ENCODE assay signal across 27 mouse cellular contexts in the genomic region with DNA sequence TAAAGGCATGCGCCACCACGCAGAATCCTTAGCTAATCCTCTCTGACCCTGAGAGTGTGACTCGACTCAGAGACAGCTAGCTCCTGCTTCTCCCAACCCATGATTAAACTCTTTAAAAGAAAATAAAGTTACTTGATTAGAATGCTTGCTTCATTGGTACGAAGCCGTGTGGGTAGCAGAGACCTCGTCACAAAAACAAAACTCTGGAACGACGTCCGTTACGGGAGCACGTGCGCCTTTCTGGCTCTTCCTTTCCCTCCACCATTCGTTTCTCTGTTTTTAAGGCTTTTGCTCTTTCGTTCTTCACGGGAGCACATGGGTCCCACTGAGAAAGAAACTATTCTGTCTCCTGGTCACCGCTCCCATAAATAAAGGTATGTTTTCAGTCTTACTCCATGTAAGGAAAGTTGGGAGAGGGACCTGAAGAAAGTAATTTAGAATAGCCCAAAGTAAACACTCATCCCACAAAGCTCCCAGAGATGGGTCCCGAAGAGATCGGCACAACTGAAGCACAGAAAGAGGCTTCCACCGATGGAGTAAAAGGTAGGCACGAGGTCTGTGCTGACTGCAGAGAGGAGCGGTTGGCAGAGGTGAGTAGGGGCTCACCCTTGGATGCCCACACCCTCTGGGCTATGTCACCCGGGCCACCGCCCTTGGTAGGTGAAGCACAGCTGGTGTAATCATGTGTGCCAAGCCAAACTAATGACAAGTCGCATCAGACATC.
DNase-seq lines count a peak whose midpoint lies in the region; ATAC-seq and TF ChIP-seq lines count a peak whose summit lies in the region.
"Had no signal": no experiment of that assay in that cellular context is flagged by ENCODE, and none has a peak within 500 bp of the region (broad histone marks: within the 10 kb centered on the region; RNA-seq: fewer than 3 reads in every experiment).

No protein-coding gene starts in this region.

- no peaks in the 10 kb centered on the region for H3K27me3 ChIP-seq in embryonic facial prominence, embryonic 14.5 days (replicated peaks; ENCODE audit: control insufficient read depth, insufficient read depth, low read length)
- peaks cover 5% of the 10 kb centered on the region for H3K27me3 ChIP-seq in embryonic facial prominence, embryonic 10.5 days (replicated peaks; ENCODE audit: low read depth, poor library complexity, severe bottlenecking)
- H3K27me3 ChIP-seq in testis, adult 2 months (ENCODE audit: control insufficient read depth, insufficient read depth, low read length): no peaks in the 10 kb centered on the region; the same call in 1 of the 2 replicates
- H3K27me3 ChIP-seq in forebrain, embryonic 11.5 days (ENCODE audit: control insufficient read depth, insufficient read depth, low read length): no peaks in the 10 kb centered on the region
- H3K27me3 ChIP-seq: hindbrain, embryonic 12.5 days had no signal

- H3K4me1 ChIP-seq in embryonic facial prominence, embryonic 14.5 days (ENCODE audit: control insufficient read depth, insufficient read depth, low read length): peaks cover 5% of the 10 kb centered on the region
- H3K4me1 ChIP-seq in embryonic facial prominence, embryonic 10.5 days: peaks cover 38% of the 10 kb centered on the region
- H3K4me1 ChIP-seq in testis, adult 2 months (ENCODE audit: control insufficient read depth, insufficient read depth, low read length): peaks cover 3% of the 10 kb centered on the region
- H3K4me1 ChIP-seq in forebrain, embryonic 11.5 days (replicated peaks; ENCODE audit: control insufficient read depth, insufficient read depth, low read length): no peaks in the 10 kb centered on the region
- H3K4me1 ChIP-seq: forebrain, embryonic 12.5 days; heart, embryonic 13.5 days had no signal

- TF ChIP-seq POLR2A in testis, adult 2 months (IDR thresholded peaks at IDR 0.05; ENCODE audit: control insufficient read depth, low read depth, low read length): no peak

- WGBS in embryonic facial prominence, embryonic 14.5 days: 83% methylated on average over 24 of the region's 24 CpGs
- 89% methylated on average over 24 of the region's 24 CpGs for WGBS in embryonic facial prominence, embryonic 10.5 days
- 89% methylated on average over 24 of the region's 24 CpGs for WGBS in forebrain, embryonic 11.5 days

- H3K27ac ChIP-seq in embryonic facial prominence, embryonic 14.5 days (replicated peaks; ENCODE audit: low read depth, low read length): no peak overlapping the region
- H3K27ac ChIP-seq in embryonic facial prominence, embryonic 10.5 days (replicated peaks): no peak overlapping the region
- H3K27ac ChIP-seq in testis, adult 2 months (ENCODE audit: control insufficient read depth, insufficient read depth, low read depth, low read length): no peak overlapping the region
- no peak overlapping the region for H3K27ac ChIP-seq in forebrain, embryonic 11.5 days (ENCODE audit: low read depth, low read length)
- H3K27ac ChIP-seq: forebrain, embryonic 12.5 days; heart, adult 2 months; heart, embryonic 13.5 days; hindbrain, embryonic 12.5 days; midbrain, embryonic 10.5 days had no signal

- H3K4me3 ChIP-seq in embryonic facial prominence, embryonic 14.5 days (ENCODE audit: low read depth, low read length): no peak overlapping the region
- no peak overlapping the region for H3K4me3 ChIP-seq in embryonic facial prominence, embryonic 10.5 days
- H3K4me3 ChIP-seq in testis, adult 2 months (ENCODE audit: control insufficient read depth, low read depth, low read length): peak overlapping the region; percentile 63
- H3K4me3 ChIP-seq in forebrain, embryonic 11.5 days (ENCODE audit: low read depth, low read length): no peak overlapping the region
- H3K4me3 ChIP-seq: forebrain, embryonic 12.5 days; heart, adult 2 months; heart, embryonic 13.5 days; hindbrain, embryonic 12.5 days; midbrain, embryonic 10.5 days; myocyte had no signal

- no peak overlapping the region for H3K9ac ChIP-seq in embryonic facial prominence, embryonic 14.5 days (ENCODE audit: low read depth, low read length)
- no peak overlapping the region for H3K9ac ChIP-seq in forebrain, embryonic 11.5 days (ENCODE audit: low read length)
- H3K9ac ChIP-seq: forebrain, embryonic 12.5 days; heart, embryonic 13.5 days; hindbrain, embryonic 12.5 days had no signal

- H3K9me3 ChIP-seq in embryonic facial prominence, embryonic 14.5 days (ENCODE audit: control insufficient read depth, low read length): no peaks in the 10 kb centered on the region
- H3K9me3 ChIP-seq in embryonic facial prominence, embryonic 10.5 days: no peaks in the 10 kb centered on the region
- H3K9me3 ChIP-seq in forebrain, embryonic 11.5 days (ENCODE audit: control insufficient read depth, low read length): no peaks in the 10 kb centered on the region
- H3K9me3 ChIP-seq: forebrain, embryonic 12.5 days; heart, embryonic 13.5 days; hindbrain, embryonic 12.5 days; midbrain, embryonic 10.5 days had no signal

- no peak overlapping the region for H3K4me2 ChIP-seq in embryonic facial prominence, embryonic 14.5 days (ENCODE audit: low read depth, low read length)
- no peak overlapping the region for H3K4me2 ChIP-seq in forebrain, embryonic 11.5 days (ENCODE audit: low read depth, low read length, severe bottlenecking)
- H3K4me2 ChIP-seq: heart, embryonic 13.5 days; hindbrain, embryonic 12.5 days; liver, embryonic 11.5 days had no signal

- no peak for TF ChIP-seq CTCF in testis, adult 2 months (IDR thresholded peaks at IDR 0.05; ENCODE audit: control insufficient read depth, insufficient read depth, insufficient replicate concordance, low read depth, low read length)

- no peaks in the 10 kb centered on the region for H3K36me3 ChIP-seq in embryonic facial prominence, embryonic 14.5 days (ENCODE audit: control insufficient read depth, insufficient read depth, low read length)
- H3K36me3 ChIP-seq in embryonic facial prominence, embryonic 10.5 days (replicated peaks): no peaks in the 10 kb centered on the region
- H3K36me3 ChIP-seq in testis, adult 2 months (ENCODE audit: control insufficient read depth, insufficient read depth, low read length): no peaks in the 10 kb centered on the region
- H3K36me3 ChIP-seq in forebrain, embryonic 11.5 days (ENCODE audit: control insufficient read depth, insufficient read depth, low read length): no peaks in the 10 kb centered on the region
- H3K36me3 ChIP-seq: forebrain, embryonic 12.5 days; G1E; heart, embryonic 13.5 days; hindbrain, embryonic 12.5 days; midbrain, embryonic 10.5 days had no signal

- ATAC-seq in embryonic facial prominence, embryonic 14.5 days (ENCODE audit: low read depth): peak; percentile 58; the same call in 1 of the 2 replicates
- no peak for ATAC-seq in forebrain, embryonic 11.5 days (replicated peaks; ENCODE audit: low FRiP score)
- ATAC-seq: inflammation-experienced regulatory T-cells, adult 6 months; midbrain, embryonic 16.5 days had no signal

- no peak for DNase-seq in embryonic facial prominence, embryonic 14.5 days (ENCODE audit: low spot score)
- no peak for DNase-seq in embryonic facial prominence, embryonic 10.5 days (ENCODE audit: low spot score)
- DNase-seq in kidney, postnatal 4 days: peak; percentile 34 to 53
- no peak for DNase-seq in kidney, adult 11 months
- DNase-seq in testis, postnatal 14 days (ENCODE audit: low spot score): no peak
- no peak for DNase-seq in forebrain, embryonic 11.5 days (ENCODE audit: low spot score)
- no peak for DNase-seq in frontal cortex, postnatal 36 days (ENCODE audit: low spot score in 2 of 2)
- DNase-seq: adrenal gland, adult 8-10 months; cerebellum, adult 8-10 months; gastrocnemius, postnatal 36 days; heart, postnatal 14 days; kidney, adult 9 months; layer of hippocampus, postnatal 36 days; lung, postnatal 10 days; right cerebral cortex, postnatal 14 days; thymus, postnatal 14 days had no signal

Comparison
In these comparisons a context has a peak if more than half of its experiments do, and no peak if none do; other contexts are left out.
1. DNase-seq: peak in kidney, postnatal 4 days (2 of 2); none in embryonic facial prominence, embryonic 14.5 days (single experiment), embryonic facial prominence, embryonic 10.5 days (single experiment), kidney, adult 11 months (single experiment), testis, postnatal 14 days (single experiment), forebrain, embryonic 11.5 days (single experiment) and frontal cortex, postnatal 36 days (0 of 2).